Mouse (Mus musculus): ENCODE measurements at regions not wholly inside any gene's neighbourhood (a gene's known extent, or its start where the extent isn't known, plus 50 kb on each side); places are given as distances from the start of the nearest gene placed in this dataset.

- no peak for TF ChIP-seq USF1 (IDR thresholded peaks at IDR 0.05; ENCODE audit: low read depth)
- no peak for TF ChIP-seq MYOG (IDR thresholded peaks at IDR 0.05; ENCODE audit: control insufficient read depth in 1 of 3, insufficient read depth in 1 of 3, insufficient read length in 2 of 3, low read depth in 2 of 3)
- no peak for TF ChIP-seq POLR2A (IDR thresholded peaks at IDR 0.05; ENCODE audit: insufficient read length, low read depth)
- no peak for TF ChIP-seq E2F4 (IDR thresholded peaks at IDR 0.05; ENCODE audit: insufficient read depth)
- no peak for TF ChIP-seq POLR2AphosphoS2 (IDR thresholded peaks at IDR 0.05; ENCODE audit: insufficient read length, low read depth)
- no peak for TF ChIP-seq MYOD1 (IDR thresholded peaks at IDR 0.05; ENCODE audit: control insufficient read depth in 1 of 3, insufficient read length in 2 of 3, low read depth in 2 of 3)
- no peak for TF ChIP-seq TCF3 (IDR thresholded peaks at IDR 0.05; ENCODE audit: insufficient read length, low read depth)
- no peak for TF ChIP-seq MAX (IDR thresholded peaks at IDR 0.05; ENCODE audit: low read depth)
- no peak for TF ChIP-seq CEBPB (IDR thresholded peaks at IDR 0.05; ENCODE audit: insufficient read depth, poor library complexity, severe bottlenecking)
- no peak for TF ChIP-seq TCF12 (IDR thresholded peaks at IDR 0.05; ENCODE audit: insufficient read depth, poor library complexity, severe bottlenecking)
- no peak for TF ChIP-seq SRF (IDR thresholded peaks at IDR 0.05; ENCODE audit: control insufficient read depth, insufficient read length, low read depth)
- no peak for TF ChIP-seq REST (IDR thresholded peaks at IDR 0.05; ENCODE audit: insufficient read depth, insufficient read length)
Measured at GRCm38 (mm10) chr5:24261098-24261497, 90.3 kb downstream of the Kcnh2 start.
